Mouse (Mus musculus) v-Abl transformed pro-B cells (cell line): ENCODE measurements around the gene Ces2b.
"Not testable (repeated sequence)": the region's sequence is repeated elsewhere in the genome, so short reads cannot be mapped to it uniquely, and the experiment has no call there.

ENCODE experiments used
- in situ Hi-C, 2 experiments: fragments of 400-800 bp; cut with MboI; formaldehyde crosslinking; loops; one replicate each; pipeline ENCODE4 v1.15.1; 2025; ENCODE audit not compliant: unreplicated experiment in 2 of 2

Gene Ces2b

GRCm38 (mm10) chr8:104831440-104831839, at the start of gene Ces2b:
Gene Ces2b (plus strand): TSS chr8:104831572.
- in situ Hi-C loops, result no loop called here

- in situ Hi-C loops, result no loop called here
Measured at GRCm38 (mm10) chr8:104787049-104787448, 44.3 kb upstream of the Ces2b start.

GRCm38 (mm10) chr8:104788929-104789328, 42.4 kb upstream of the Ces2b start:
- in situ Hi-C loops, result no loop called here

GRCm38 (mm10) chr8:104789886-104790680, 41.3 kb upstream of the Ces2b start:
- in situ Hi-C loops, result no loop called here

- in situ Hi-C loops, result no loop called here
Measured at GRCm38 (mm10) chr8:104799385-104799784, 32.0 kb upstream of the Ces2b start.

GRCm38 (mm10) chr8:104806127-104806526, 25.2 kb upstream of the Ces2b start:
- in situ Hi-C loops, result loop anchor here in 1 of 2 experiments (25.0 kb wide), 1 partner anchor 131 kb away; the partner anchor contains the start of genes Ces2e and Ces2f

GRCm38 (mm10) chr8:104808542-104809413, 22.6 kb upstream of the Ces2b start:
- in situ Hi-C loops, result loop anchor here in 1 of 2 experiments (25.0 kb wide), 1 partner anchor 129 kb away; the partner anchor contains the start of genes Ces2e and Ces2f

GRCm38 (mm10) chr8:104809436-104809835, 21.9 kb upstream of the Ces2b start:
- in situ Hi-C loops, result loop anchor here in 1 of 2 experiments (25.0 kb wide), 1 partner anchor 128 kb away; the partner anchor contains the start of genes Ces2e and Ces2f

GRCm38 (mm10) chr8:104826912-104827311, 4.5 kb upstream of the Ces2b start:
- in situ Hi-C loops, result no loop called here

GRCm38 (mm10) chr8:104828221-104828620, 3.2 kb upstream of the Ces2b start:
- in situ Hi-C loops, result no loop called here

GRCm38 (mm10) chr8:104841360-104842078, 10.1 kb downstream of the Ces2b start:
- in situ Hi-C loops, result no loop called here

- in situ Hi-C loops, result no loop called here
Measured at GRCm38 (mm10) chr8:104846831-104847230, 15.5 kb downstream of the Ces2b start, which contains the start of gene Ces2c. Gene Ces2c (plus strand): TSS chr8:104847068.

GRCm38 (mm10) chr8:104847741-104848462, 16.5 kb downstream of the Ces2b start:
- in situ Hi-C loops, result no loop called here

- in situ Hi-C loops, result not testable (repeated sequence)
Measured at GRCm38 (mm10) chr8:104866844-104867531, 35.6 kb downstream of the Ces2b start.

- in situ Hi-C loops, result not testable (repeated sequence)
Measured at GRCm38 (mm10) chr8:104868876-104869275, 37.5 kb downstream of the Ces2b start.

- in situ Hi-C loops, result not testable (repeated sequence)
Measured at GRCm38 (mm10) chr8:104886223-104886926, 55.0 kb downstream of the Ces2b start.
